ENCODE assay signal across 16 mouse cellular contexts in genomic region chr17:61313424-61313823, GRCm38 (mm10).
"Had no signal": no experiment of that assay in that cellular context is flagged by ENCODE, and none has a peak within 500 bp of the region (broad histone marks: within the 10 kb centered on the region; RNA-seq: fewer than 3 reads in every experiment).

No protein-coding gene starts in this region.

- DNase-seq: retina, postnatal 1 day; right cerebral cortex, adult 18-20 months; right cerebral cortex, postnatal 14 days; right cerebral cortex, postnatal 25 days; right cerebral cortex, postnatal 4 days; spleen, adult 18-20 months; thymus, adult 18-20 months; thymus, adult 2 months; thymus, postnatal 14 days; thymus, postnatal 25 days; thymus, postnatal 36 days; thymus, postnatal 4 days had no signal

- H3K36me3 ChIP-seq: neural tube, embryonic 13.5 days; neural tube, embryonic 15.5 days; stomach, embryonic 15.5 days had no signal

- H3K9me3 ChIP-seq: neural tube, embryonic 13.5 days; neural tube, embryonic 15.5 days; stomach, embryonic 15.5 days had no signal

- H3K9ac ChIP-seq: neural tube, embryonic 13.5 days; neural tube, embryonic 15.5 days; stomach, embryonic 15.5 days had no signal

- H3K27me3 ChIP-seq: neural tube, embryonic 13.5 days; neural tube, embryonic 15.5 days; stomach, embryonic 15.5 days had no signal

- H3K27ac ChIP-seq: neural tube, embryonic 13.5 days; neural tube, embryonic 15.5 days; stomach, embryonic 15.5 days; stomach, postnatal 0 days had no signal

- H3K4me1 ChIP-seq: neural tube, embryonic 13.5 days; neural tube, embryonic 15.5 days; stomach, embryonic 15.5 days had no signal

- H3K4me2 ChIP-seq: neural tube, embryonic 13.5 days; neural tube, embryonic 15.5 days; stomach, embryonic 15.5 days had no signal

- H3K4me3 ChIP-seq: neural tube, embryonic 13.5 days; neural tube, embryonic 15.5 days; stomach, embryonic 15.5 days had no signal
